Mouse (Mus musculus): ENCODE results near the gene Txk. TPM values are rescaled to one million over a fixed set of nuclear protein-coding genes. Genes with fewer than 3 reads are reported as not detected.
A peak's percentile ranks its signal among the peaks of the same experiment; 100 is the strongest.

Txk gene
- total and polyA plus RNA-seq, 3 experiments = 0.10 to 0.23 TPM; not detected in 1

DNA sequence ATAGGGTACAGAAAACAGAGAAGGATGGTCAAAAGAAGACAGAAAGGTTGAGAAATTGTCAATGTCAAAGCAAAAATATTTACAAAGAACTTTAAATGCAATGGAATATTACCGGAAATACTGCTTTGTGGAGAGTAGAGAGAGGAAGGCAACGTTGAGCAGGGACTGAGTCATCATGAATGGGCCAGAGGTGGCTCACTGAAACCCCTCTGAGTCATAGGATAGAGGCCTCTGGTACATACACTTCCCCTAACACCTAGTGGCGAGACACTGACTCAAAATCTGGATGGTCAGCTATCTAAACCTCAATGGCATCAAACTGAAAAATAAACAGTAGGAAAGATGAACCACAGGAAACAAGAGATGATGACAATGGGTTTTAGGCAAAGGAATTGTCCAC is 27.2 kb downstream of the Txk start:
- Histone ChIP-seq H3K4me1 (ENCODE audit: control insufficient read depth in 1 of 2, insufficient read depth in 2 of 2, low read length in 2 of 2) (no peaks in the 10 kb centered on the region), H3K27ac (ENCODE audit: control insufficient read depth, low read depth, low read length) (no peak overlapping the region), H3K27me3 (ENCODE audit: control insufficient read depth in 1 of 2, insufficient read depth in 2 of 2, low read length in 2 of 2) (no peaks in the 10 kb centered on the region), H3K79me2 (ENCODE audit: control insufficient read depth, insufficient read depth, low read length, poor library complexity) (no peaks in the 10 kb centered on the region), H3K4me3 (ENCODE audit: control insufficient read depth in 1 of 2, insufficient read depth in 1 of 2, low read depth in 2 of 2, low read length in 2 of 2) (no peak overlapping the region), H3K9ac (ENCODE audit: control insufficient read depth, low read depth, low read length, poor library complexity, severe bottlenecking) (no peak overlapping the region), H3K9me3 (replicated peaks; ENCODE audit: insufficient read depth, low read length) (no peaks in the 10 kb centered on the region), H3K36me3 (ENCODE audit: control insufficient read depth in 1 of 2, insufficient read depth in 2 of 2, low read length in 2 of 2) (no peaks in the 10 kb centered on the region; a peak in 1 of 4 replicates)
- TF ChIP-seq CHD2 (IDR thresholded peaks at IDR 0.05; ENCODE audit: low read length) (no peak), JUND (IDR thresholded peaks at IDR 0.05; ENCODE audit: low read depth, low read length) (0 out of 2 replicates have a peak, but pooled peaks have one; percentile 62), EP300 (IDR thresholded peaks at IDR 0.05; ENCODE audit: low read depth in 1 of 2, low read length in 2 of 2) (peak in 1 of 2 experiments; percentile 20; a peak in 1 of 4 replicates)
- DNase-seq (ENCODE audit: low read depth, low spot score) = peak; percentile 58

DNA sequence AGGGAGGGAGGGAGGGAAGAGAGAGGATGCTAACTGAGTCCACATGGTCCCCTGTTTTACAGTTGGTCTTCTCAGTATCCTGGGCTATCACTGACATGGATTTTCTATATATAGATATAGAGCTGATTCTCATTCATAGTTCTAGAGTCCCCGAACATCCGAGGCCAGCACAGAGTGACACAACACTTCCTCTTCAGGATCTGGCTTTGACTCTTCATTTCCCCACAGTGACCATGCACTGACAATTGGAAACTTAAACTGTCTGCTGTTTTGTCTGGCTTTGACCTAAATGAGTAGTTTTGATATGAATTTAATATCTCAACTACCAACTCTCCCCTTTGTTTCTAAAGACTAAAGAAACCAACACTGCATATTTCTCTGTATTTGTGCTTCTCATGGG is 29.1 kb downstream of the Txk start:
- no peak overlapping the region for H3K9ac ChIP-seq (ENCODE audit: control insufficient read depth, low read depth, low read length, poor library complexity, severe bottlenecking)
- no peak overlapping the region for H3K4me3 ChIP-seq (ENCODE audit: control insufficient read depth in 1 of 2, insufficient read depth in 1 of 2, low read depth in 2 of 2, low read length in 2 of 2)
- H3K9me3 ChIP-seq (replicated peaks; ENCODE audit: insufficient read depth, low read length) = no peaks in the 10 kb centered on the region
- H3K27ac ChIP-seq (ENCODE audit: control insufficient read depth, low read depth, low read length) = no peak overlapping the region
- H3K4me1 ChIP-seq (ENCODE audit: control insufficient read depth in 1 of 2, insufficient read depth in 2 of 2, low read length in 2 of 2) = peaks cover 0 to 4% of the 10 kb centered on the region in 2 experiments; a peak in 1 of 4 replicates
- no peaks in the 10 kb centered on the region for H3K79me2 ChIP-seq (ENCODE audit: control insufficient read depth, insufficient read depth, low read length, poor library complexity)
- no peaks in the 10 kb centered on the region for H3K27me3 ChIP-seq (ENCODE audit: control insufficient read depth in 1 of 2, insufficient read depth in 2 of 2, low read length in 2 of 2)
- DNase-seq (ENCODE audit: low read depth, low spot score) = no peak
- TF ChIP-seq CHD2 (IDR thresholded peaks at IDR 0.05; ENCODE audit: low read length) = no peak
- TF ChIP-seq MAZ (IDR thresholded peaks at IDR 0.05; ENCODE audit: low read depth, low read length) = no peak
- no peak for TF ChIP-seq ZNF384 (IDR thresholded peaks at IDR 0.05; ENCODE audit: low read depth, low read length)
- TF ChIP-seq NRF1 (IDR thresholded peaks at IDR 0.05; ENCODE audit: insufficient read depth, low read depth, low read length, poor library complexity, severe bottlenecking) = no peak
- no peak for TF ChIP-seq ELF1 (IDR thresholded peaks at IDR 0.05; ENCODE audit: low read depth, low read length)
- TF ChIP-seq POLR2AphosphoS5 (IDR thresholded peaks at IDR 0.05; ENCODE audit: borderline replicate concordance, low read depth, low read length) = no peak
- TF ChIP-seq TBP (IDR thresholded peaks at IDR 0.05; ENCODE audit: low read depth, low read length) = no peak
- TF ChIP-seq USF1 (IDR thresholded peaks at IDR 0.05; ENCODE audit: low read depth, low read length) = no peak
- TF ChIP-seq MAX (IDR thresholded peaks at IDR 0.05; ENCODE audit: low read length) = no peak
- TF ChIP-seq RAD21 (IDR thresholded peaks at IDR 0.05; ENCODE audit: low read depth, low read length) = no peak
- TF ChIP-seq CTCF (IDR thresholded peaks at IDR 0.05 in 2 of 3, conservative IDR thresholded peaks at IDR 0.05 in 1 of 3; ENCODE audit: control insufficient read depth in 1 of 3, insufficient read depth in 1 of 3, low read depth in 2 of 3, low read length in 3 of 3, poor library complexity in 1 of 3, severe bottlenecking in 1 of 3) = no peak
- no peak for TF ChIP-seq GABPA (IDR thresholded peaks at IDR 0.05; ENCODE audit: low read depth, low read length)
- TF ChIP-seq E2F4 (IDR thresholded peaks at IDR 0.05; ENCODE audit: borderline replicate concordance, low read depth, low read length) = no peak
- TF ChIP-seq ETS1 (IDR thresholded peaks at IDR 0.05; ENCODE audit: low read depth, low read length) = no peak
- no peak for TF ChIP-seq KAT2A (conservative IDR thresholded peaks at IDR 0.05; ENCODE audit: low read depth, low read length)
- no peak for TF ChIP-seq GATA1 (IDR thresholded peaks at IDR 0.05; ENCODE audit: low read depth, low read length)
- no peak for TF ChIP-seq SIN3A (IDR thresholded peaks at IDR 0.05; ENCODE audit: low read length)
- TF ChIP-seq HCFC1 (IDR thresholded peaks at IDR 0.05; ENCODE audit: low read depth, low read length) = no peak
- TF ChIP-seq MYC (IDR thresholded peaks at IDR 0.05; ENCODE audit: low read depth, low read length) = no peak
- H3K36me3 ChIP-seq (ENCODE audit: control insufficient read depth in 1 of 2, insufficient read depth in 2 of 2, low read length in 2 of 2) = no peaks in the 10 kb centered on the region; a peak in 1 of 4 replicates
